Mouse (Mus musculus): ENCODE data around the gene Gm42957. TPM values are rescaled to one million over a fixed set of nuclear protein-coding genes. Genes with fewer than 3 reads are reported as not detected.
"Not testable (repeated sequence)": the region's sequence is repeated elsewhere in the genome, so short reads cannot be mapped to it uniquely, and the experiment has no call there.

Gm42957 gene
- total RNA-seq, 1 experiment from 2014 or later = not detected

DNA sequence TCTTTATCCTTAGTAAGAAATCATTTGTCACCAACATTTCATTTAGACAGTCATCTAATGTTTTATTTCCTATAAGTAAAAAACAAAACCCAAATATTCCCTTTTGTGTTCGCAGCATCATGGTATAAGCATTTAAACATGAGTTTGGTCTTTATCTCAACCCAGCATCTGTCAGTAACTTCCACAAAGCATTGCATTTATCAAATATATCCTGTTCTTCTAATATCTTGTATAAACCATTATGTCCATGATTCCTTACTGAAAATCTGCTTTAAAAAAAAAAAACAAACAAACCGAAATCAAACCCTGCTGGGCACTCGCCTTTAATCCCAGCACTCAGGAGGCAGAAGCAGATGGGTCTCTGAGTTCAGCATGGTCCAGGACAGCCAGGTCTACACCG, 28.7 kb upstream of the Gm42957 start:
- no peak for ATAC-seq (replicated peaks; ENCODE audit: low read depth, poor library complexity, severe bottlenecking)

DNA sequence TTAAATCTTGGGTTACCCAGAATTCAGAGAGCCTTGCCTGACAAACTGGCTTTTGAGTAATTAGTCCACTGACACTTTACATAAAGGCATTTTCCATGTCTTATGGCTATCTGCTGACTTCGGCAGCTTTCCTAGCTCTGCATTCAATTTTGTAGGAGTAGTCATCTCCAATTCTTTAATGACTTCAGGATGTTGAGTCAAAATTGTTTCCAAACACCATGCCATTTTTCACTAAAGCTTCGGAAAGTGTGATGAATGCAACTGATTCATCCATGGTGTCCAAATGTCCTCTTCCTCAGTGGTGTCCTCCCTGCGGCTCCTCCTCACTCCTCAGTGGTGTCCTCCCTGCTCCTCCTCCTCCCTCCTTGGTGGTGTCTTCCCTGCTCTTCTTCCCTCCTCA, 17.3 kb upstream of the Gm42957 start:
- ATAC-seq (replicated peaks; ENCODE audit: low read depth, poor library complexity, severe bottlenecking) = no peak

DNA sequence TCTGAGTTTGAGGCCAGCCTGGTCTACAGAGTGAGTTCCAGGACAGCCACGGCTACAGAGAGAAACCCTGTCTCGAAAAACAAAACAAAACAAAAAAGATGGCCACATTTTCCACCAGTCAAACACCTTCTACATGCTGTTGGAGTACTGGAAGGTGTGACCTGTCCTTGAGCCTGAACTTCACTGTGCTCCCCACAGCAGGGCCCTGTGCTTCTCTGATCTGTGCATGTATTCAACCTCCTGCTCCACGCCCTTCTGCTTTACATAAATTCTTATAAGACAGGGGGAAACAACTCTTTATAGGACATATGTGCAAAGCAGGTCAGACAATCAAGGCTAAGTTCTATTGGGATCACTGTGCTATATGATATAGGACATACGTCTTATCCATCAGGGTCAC, 12.1 kb upstream of the Gm42957 start:
- no peak for ATAC-seq (replicated peaks; ENCODE audit: low read depth, poor library complexity, severe bottlenecking)

DNA sequence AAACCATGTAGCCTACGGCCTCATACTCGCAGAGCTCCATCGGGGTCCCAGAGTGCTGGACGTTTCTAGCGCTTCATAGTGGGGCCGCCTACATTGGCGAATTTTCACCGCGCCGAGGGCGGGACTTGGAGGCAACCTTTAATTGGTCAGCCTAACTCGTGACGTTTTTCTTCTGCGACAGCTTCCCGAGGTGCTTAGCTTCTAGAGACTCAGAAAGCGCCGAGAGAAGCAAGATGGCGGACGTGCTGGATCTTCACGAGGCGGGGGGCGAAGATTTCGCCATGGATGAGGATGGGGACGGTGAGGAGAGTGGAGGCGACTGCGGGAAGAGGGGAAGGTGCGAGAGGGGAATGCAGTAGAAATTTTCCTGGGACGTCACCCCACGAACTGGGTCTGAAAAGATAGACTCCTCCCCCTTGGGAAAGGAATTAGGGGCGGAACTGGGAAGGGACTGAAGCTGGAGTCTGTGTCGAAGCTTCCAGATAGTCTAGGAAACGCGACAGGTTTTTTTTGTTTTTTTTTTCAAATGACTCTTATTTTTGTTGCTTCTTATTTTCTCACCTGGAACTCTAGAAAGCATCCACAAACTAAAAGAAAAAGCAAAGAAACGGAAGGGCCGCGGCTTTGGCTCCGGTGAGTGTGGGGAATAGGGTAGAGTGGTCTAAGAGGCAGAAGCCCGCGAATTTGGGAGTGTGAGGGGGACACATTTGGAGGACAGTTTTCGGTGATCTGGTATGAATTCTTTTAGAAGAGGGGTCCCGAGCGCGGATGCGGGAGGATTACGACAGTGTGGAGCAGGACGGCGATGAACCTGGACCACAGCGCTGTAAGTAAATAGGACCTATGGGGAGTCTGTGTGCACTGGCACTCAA, 5.3 kb upstream of the Gm42957 start, which contains the start of gene Rbm8a:
Gene Rbm8a, plus strand, starts transcription at position 205 of the 872 bp plus-strand sequence.
- peak; percentile 96 for ATAC-seq (replicated peaks; ENCODE audit: low read depth, poor library complexity, severe bottlenecking)

GRCm38 (mm10) chr3:96632058-96632457, 3.2 kb upstream of the Gm42957 start:
- no peak for ATAC-seq (replicated peaks; ENCODE audit: low read depth, poor library complexity, severe bottlenecking)

DNA sequence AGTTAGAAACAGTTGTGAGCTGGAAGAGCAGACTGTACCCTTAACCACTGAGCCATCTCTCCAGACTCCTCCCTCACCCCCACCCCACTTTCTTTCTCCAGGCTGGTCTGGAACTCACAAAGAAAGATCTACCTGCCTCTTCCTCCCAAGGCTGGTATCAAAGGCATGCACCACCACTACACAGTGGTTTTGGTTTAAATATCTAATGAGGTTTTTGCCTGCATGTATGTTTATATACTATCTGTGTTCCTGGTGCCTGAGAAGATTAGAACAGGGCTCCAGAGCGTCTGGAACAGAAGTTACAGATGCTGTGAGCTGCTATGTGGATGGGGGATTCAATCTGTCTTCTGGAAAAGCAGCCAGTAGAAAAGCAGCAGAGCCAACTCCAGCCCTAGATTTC, 1.3 kb upstream of the Gm42957 start:
- ATAC-seq (replicated peaks; ENCODE audit: low read depth, poor library complexity, severe bottlenecking) = no peak

- no peak for ATAC-seq (replicated peaks; ENCODE audit: low read depth, poor library complexity, severe bottlenecking)
These were observed 632 bp downstream of the Gm42957 start for GRCm38 (mm10) chr3:96635906-96636305.

DNA sequence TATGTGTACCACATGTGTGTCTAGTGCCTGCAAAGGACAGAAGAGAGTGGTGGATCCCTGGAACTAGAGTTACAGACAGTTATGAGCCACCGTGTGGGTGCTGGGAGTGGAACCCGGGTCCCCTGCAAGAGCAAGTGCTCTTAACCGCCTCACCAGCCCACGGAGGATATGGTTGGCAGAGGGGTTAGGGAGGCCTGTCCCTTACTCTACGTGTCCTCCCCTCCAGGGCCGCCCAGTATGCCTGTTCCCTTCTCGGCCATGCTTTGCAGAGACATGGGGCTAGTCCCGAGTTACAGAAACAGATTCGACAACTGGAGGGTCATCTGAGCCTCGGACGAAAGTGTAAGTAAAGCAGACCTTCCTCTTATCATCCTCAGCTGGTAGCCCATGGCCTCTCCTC, 1.2 kb downstream of the Gm42957 start:
- no peak for ATAC-seq (replicated peaks; ENCODE audit: low read depth, poor library complexity, severe bottlenecking)

DNA sequence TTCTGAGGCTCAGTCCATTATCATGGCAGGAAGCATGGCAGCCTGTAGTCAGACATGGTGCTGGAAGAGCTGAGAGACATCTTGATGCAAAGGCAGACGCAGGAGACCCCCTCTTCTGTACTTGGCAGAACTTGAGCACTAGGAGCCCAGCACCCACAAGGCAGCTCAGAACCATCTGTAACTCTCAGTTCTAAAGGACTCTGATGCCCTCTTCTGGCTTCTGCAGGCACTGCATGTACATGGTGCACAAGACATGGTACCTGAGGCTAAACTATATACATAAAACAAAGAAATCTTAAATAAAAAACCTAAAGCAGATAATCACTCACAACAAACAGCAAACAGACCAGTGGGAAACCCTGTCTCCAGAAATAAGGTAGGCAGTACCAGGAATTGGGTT, 3.9 kb downstream of the Gm42957 start:
- ATAC-seq (replicated peaks; ENCODE audit: low read depth, poor library complexity, severe bottlenecking) = peak; percentile 65

- ATAC-seq (replicated peaks; ENCODE audit: low read depth, poor library complexity, severe bottlenecking) = peak; percentile 54; the same call in 1 of the 2 replicates
These were observed 9.9 kb downstream of the Gm42957 start, which contains the start of gene Itga10 for GRCm38 (mm10) chr3:96645018-96645649. Gene Itga10, plus strand, starts transcription at chr3:96645584.

DNA sequence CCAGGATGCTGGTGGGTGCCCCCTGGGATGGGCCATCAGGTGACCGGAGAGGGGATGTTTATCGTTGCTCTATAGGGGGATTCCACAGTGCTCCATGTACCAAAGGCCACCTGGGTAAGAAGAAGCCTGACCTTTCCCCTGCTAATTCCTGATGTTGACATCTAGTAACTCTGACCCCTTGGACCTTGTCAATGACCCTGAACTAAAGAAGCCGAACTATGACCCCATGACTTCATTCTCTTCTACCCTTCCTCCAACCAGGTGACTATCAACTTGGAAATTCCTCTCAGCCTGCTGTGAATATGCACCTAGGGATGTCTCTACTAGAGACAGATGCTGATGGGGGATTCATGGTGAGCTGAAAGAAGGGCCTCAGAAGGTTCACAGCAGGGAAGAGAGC, 12.1 kb downstream of the Gm42957 start:
- ATAC-seq (replicated peaks; ENCODE audit: low read depth, poor library complexity, severe bottlenecking) = no peak

- ATAC-seq (replicated peaks; ENCODE audit: low read depth, poor library complexity, severe bottlenecking) = peak; percentile 41
These were observed 25.6 kb downstream of the Gm42957 start for GRCm38 (mm10) chr3:96660901-96661300.

DNA sequence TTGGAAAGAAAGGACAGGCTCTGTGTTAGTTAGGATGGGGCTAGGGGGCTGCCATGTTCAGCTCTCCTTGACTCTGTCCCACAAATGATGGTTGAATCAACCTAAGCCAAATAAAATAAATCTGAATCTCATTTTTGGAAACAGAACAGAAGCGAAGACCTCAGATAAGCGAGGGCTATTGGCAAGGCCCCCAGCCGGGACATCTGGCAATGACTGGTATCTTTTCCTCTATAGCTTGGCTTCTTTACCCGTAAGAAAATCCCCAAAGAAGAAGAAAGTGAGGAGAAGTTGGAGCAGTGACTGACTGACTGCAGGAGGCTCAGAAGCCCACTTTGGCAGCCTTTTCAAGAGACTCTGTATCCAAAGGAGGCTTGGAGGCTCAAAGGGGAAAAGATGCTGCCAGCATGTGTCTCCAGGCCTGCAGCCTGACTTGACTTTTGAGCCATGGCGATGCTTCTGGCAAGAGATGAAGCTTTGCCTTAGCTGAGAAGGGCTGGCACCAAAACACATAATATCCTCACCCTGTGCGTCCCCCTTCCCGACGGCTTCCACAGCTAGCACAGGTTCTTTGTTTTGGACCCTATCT, 27.6 kb downstream of the Gm42957 start:
- ATAC-seq (replicated peaks; ENCODE audit: low read depth, poor library complexity, severe bottlenecking) = no peak

DNA sequence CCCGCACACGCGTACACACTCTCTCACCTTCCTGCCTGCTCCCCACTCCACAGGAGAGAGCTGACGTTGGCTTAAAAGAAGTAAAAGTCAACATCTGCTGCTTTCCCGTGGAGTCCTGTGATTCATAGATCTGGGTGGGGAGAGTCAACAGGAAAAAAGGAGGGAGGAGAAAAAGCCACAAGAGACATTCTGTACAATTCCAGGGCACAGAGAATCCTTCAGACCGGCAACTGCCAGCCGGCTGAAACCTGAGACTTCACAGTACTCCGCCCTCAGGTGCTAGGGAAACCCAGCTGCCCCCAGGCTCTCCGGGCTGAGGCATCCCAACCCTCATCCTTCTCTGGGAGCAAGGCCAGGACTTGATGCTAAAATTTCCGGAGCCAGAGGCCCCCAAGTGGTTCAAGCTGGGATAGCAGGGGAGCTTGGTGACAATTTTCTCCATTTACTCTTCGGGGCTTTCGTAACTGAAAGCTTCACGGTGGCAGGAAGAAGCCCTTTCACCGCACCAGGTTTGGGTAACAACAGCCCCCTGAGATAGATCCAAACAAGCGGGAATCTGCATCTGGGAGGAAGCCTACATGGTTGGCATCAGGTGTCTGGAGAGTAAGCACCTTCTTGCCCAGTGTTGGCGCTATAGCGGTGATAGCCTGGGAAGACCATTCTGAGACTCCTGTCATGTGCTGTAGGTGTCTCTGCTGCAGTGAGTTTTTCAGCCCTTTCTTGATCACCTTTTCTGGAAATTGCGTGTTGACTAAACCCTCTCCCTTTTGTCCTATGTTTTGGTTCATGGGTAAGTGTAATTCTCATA, 28.4 kb downstream of the Gm42957 start:
- ATAC-seq (replicated peaks; ENCODE audit: low read depth, poor library complexity, severe bottlenecking) = peak; percentile 86

DNA sequence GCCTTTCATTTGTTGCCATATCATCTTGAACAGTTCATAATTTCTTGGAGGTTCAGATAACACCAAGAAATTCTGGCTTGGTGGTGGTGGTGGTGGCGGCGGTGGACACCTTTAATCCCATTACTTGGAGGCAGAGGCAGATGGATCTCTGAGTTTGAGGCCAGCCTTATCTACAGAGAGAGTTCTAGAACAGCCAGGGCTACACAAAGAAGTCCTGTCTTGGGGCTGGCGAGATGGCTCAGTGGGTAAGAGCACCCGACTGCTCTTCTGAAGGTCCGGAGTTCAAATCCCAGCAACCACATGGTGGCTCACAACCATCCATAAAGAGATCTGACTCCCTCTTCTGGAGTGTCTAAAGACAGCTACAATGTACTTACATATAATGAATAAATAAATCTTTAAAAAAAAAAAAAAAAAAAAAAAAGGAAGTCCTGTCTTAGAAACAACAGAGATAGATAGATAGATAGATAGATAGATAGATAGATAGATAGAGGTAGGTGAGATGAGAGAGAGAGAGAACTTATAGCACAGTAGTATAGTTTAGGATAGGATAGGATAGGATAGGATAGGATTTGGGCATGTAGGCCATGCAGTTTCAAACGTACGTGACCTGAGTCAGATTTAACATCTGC, 30.6 kb downstream of the Gm42957 start:
- not testable (repeated sequence) for ATAC-seq (replicated peaks; ENCODE audit: low read depth, poor library complexity, severe bottlenecking)

DNA sequence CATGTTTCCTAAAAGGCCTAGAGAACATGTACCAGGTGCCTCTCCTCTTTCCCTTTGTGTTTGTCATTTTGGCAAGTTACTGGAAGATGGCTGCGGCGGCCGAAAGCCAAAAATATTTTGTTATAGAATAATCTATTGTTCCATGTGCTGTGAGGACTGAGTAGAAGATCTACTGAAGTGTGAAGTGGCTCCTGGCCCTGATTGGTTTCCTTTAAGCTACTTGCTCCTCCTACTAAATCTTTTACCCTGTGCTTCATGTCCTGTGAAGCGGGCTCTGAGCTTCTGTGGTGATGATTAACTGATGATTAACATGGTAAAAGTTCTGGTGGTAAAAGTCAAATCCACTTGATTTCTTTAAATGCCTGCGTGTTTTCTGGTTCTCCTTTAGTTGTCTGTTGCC, 31.6 kb downstream of the Gm42957 start:
- no peak for ATAC-seq (replicated peaks; ENCODE audit: low read depth, poor library complexity, severe bottlenecking)

DNA sequence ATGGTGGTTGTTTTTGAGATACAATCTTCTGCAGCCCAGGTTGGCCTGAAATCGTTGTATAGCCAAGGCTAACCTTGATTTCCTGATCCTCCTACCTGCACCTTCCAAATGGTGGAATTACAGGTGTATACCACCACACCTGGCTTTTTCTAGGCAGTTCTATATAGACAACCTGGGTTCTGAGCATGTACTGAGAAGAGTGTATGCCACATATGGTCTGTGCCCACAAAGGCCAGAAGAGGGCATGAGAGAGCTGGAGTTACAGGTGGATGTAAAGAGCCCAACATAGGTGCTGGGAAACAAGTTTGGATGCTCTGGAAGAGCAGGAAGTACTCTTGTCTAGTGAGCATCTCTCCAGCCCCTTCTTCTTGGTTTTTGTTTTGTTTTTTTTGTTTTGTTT, 32.0 kb downstream of the Gm42957 start:
- no peak for ATAC-seq (replicated peaks; ENCODE audit: low read depth, poor library complexity, severe bottlenecking)

GRCm38 (mm10) chr3:96668424-96669067, 33.3 kb downstream of the Gm42957 start:
- no peak for ATAC-seq (replicated peaks; ENCODE audit: low read depth, poor library complexity, severe bottlenecking)

GRCm38 (mm10) chr3:96669727-96670468, 34.6 kb downstream of the Gm42957 start, which contains the start of gene Ankrd35:
Gene Ankrd35, plus strand, starts transcription at chr3:96670131.
- ATAC-seq (replicated peaks; ENCODE audit: low read depth, poor library complexity, severe bottlenecking) = peak; percentile 96

All from common myeloid progenitor, adult 5-6 weeks (primary cell).